Mouse (Mus musculus) CD8-positive naive resting alpha-beta T cell, adult 57 days (primary cell): Measurements from ENCODE around the gene Gm3250. TPM values are rescaled to one million over a fixed set of nuclear protein-coding genes. Genes with fewer than 3 reads are reported as not detected.

Source experiments
- total RNA-seq: library from RNA; stranded (reverse); gene quantifications from one replicate; pipeline ENCODE4 v1.2.4, GENCODE M21; 2023

Gene Gm3250
- total RNA-seq = not detected

GRCm38 (mm10) chr10:77782442-77782841, at the start of gene Gm3250:
TSS of gene Gm3250 (minus strand) at chr10:77782542.

DNA sequence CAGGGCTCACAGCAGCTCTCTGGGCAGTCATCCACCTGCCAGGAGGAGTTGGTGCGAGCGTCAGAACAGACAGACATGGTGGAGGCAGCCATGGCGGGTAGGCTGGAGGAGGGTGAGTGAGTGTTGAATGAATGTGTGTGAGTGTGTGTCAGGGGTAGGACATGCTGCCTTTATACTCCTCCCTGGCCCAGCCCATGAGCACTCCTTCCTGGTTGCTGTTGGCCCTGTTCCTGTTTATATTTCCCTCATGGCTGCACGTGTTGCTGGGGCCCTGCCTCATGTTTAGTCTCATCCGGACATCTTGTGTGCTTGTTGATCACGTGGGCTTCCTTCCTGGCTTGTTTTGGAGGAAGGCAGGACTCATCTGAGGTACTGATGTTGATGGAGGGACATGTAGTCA, 44.6 kb upstream of the Gm3250 start, which contains the start of gene Krtap10-4:
TSS of gene Krtap10-4 (minus strand) at position 145 of the 400 bp plus-strand sequence.

GRCm38 (mm10) chr10:77814382-77814781, 32.0 kb upstream of the Gm3250 start, which contains the start of gene Gm2696:
TSS of gene Gm2696 (plus strand) at chr10:77814682.

DNA sequence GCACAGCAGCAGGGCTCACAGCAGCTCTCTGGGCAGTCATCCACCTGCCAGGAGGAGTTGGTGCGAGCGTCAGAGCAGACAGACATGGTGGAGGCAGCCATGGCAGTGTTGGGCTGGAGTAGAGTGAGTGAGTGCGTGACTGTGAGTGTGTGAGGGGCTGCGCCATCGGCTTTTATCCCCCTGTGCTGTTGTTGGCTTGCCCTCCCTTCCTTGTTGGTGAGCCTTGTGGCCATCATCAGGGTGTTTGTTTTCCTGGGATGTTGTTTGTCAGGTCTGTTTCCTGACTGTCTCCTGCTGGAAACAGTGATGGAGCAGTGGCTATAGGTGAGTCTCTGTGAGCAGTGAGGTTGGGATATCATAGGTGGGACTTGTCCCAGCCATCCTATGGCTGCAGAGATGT, 29.4 kb upstream of the Gm3250 start, which contains the start of gene Gm9507:
TSS of gene Gm9507 (minus strand) at position 101 of the 400 bp plus-strand sequence.

GRCm38 (mm10) chr10:77798921-77799508, 16.7 kb upstream of the Gm3250 start, which contains the start of gene Gm19668:
TSS of gene Gm19668 (minus strand) at chr10:77799133.

GRCm38 (mm10) chr10:77794976-77795375, 12.6 kb upstream of the Gm3250 start, which contains the start of gene Gm9639:
TSS of gene Gm9639 (minus strand) at chr10:77795076.

GRCm38 (mm10) chr10:77787876-77788275, 5.5 kb upstream of the Gm3250 start, which contains the start of gene Gm7137:
TSS of gene Gm7137 (minus strand) at chr10:77788200.

DNA sequence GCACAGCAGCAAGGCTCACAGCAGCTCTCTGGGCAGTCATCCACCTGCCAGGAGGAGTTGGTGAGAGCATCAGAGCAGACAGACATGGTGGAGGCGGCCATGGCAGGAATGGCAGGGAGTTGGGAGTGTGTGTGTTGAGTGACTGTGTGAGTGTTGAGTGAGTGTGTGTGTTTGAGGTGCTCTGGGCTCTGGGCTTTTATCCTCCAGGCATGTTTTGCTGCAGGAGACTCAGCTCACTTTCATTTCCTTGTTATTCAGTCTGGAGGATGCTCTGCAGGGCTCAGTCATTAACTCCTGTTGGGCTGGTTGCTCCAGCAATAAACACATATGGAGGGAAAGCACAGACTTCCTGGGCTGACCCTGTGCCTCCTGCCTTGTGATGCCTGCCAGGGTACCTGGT, 5.5 kb downstream of the Gm3250 start, which contains the start of gene Gm7138:
TSS of gene Gm7138 (minus strand) at position 101 of the 400 bp plus-strand sequence.

DNA sequence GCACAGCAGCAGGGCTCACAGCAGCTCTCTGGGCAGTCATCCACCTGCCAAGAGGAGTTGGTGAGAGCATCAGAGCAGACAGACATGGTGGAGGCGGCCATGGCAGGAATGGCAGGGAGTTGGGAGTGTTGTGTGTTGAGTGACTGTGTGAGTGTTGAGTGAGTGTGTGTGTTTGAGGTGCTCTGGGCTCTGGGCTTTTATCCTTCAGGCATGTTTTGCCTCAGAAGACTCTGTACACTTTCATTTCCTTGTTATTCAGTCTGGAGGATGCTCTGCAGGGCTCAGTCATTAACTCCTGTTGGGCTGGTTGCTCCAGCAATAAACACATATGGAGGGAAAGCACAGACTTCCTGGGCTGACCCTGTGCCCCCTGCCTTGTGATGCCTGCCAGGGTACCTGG, 11.1 kb downstream of the Gm3250 start, which contains the start of gene Gm3238:
TSS of gene Gm3238 (minus strand) at position 101 of the 400 bp plus-strand sequence.

GRCm38 (mm10) chr10:77759582-77759981, 22.8 kb downstream of the Gm3250 start, which contains the start of gene Gm3233:
TSS of gene Gm3233 (minus strand) at chr10:77759682.

DNA sequence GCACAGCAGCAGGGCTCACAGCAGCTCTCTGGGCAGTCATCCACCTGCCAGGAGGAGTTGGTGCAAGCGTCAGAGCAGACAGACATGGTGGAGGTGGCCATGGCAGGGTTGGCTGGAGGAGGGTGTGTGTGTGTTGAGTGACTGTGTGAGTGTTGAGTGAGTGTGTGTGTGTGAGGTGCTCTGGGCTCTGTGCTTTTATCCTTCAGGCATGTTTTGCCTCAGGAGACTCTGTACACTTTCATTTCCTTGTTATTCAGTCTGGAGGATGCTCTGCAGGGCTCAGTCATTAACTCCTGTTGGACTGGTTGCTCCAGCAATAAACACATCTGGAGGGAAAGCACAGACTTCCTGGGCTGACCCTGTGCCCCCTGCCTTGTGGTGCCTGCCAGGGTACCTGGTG, 31.1 kb downstream of the Gm3250 start, which contains the start of gene Gm9736:
TSS of gene Gm9736 (minus strand) at position 101 of the 400 bp plus-strand sequence.

GRCm38 (mm10) chr10:77741924-77742688, 40.2 kb downstream of the Gm3250 start, which contains the start of gene Gm18596:
TSS of gene Gm18596 (minus strand) at chr10:77742638.

Other genes starting within 250 kb of the Gm3250 start
- gene Pttg1ip, start 200.8 kb downstream of the Gm3250 start, total RNA-seq = 89.3 TPM
- 49.8 TPM for gene Sumo3, start 176.4 kb downstream of the Gm3250 start, total RNA-seq
- 2.4 TPM for gene Gm49325, start 176.3 kb downstream of the Gm3250 start, total RNA-seq
- gene Ube2g2, start 160.3 kb downstream of the Gm3250 start, total RNA-seq = 41.4 TPM
- gene Tspear, start 96.0 kb downstream of the Gm3250 start, total RNA-seq = 1.2 TPM
- not detected for gene Gm19402, start 91.8 kb downstream of the Gm3250 start, total RNA-seq
- not detected for gene Gm9508, start 85.3 kb downstream of the Gm3250 start, total RNA-seq
- not detected for gene Gm10272, start 75.9 kb downstream of the Gm3250 start, total RNA-seq
- not detected for gene Gm10024, start 71.1 kb downstream of the Gm3250 start, total RNA-seq
- gene Gm10142, start 66.7 kb downstream of the Gm3250 start, total RNA-seq = not detected
- gene Krtap12-1, start 61.9 kb downstream of the Gm3250 start, total RNA-seq = not detected
- not detected for gene Gm10100, start 56.1 kb downstream of the Gm3250 start, total RNA-seq
- gene Gm18596, start 39.9 kb downstream of the Gm3250 start, total RNA-seq = not detected
- not detected for gene Gm9736, start 31.2 kb downstream of the Gm3250 start, total RNA-seq
- gene Gm3233, start 22.9 kb downstream of the Gm3250 start, total RNA-seq = not detected
- not detected for gene Gm3238, start 11.2 kb downstream of the Gm3250 start, total RNA-seq
- gene Gm7138, start 5.6 kb downstream of the Gm3250 start, total RNA-seq = not detected
- not detected for gene Gm7137, start 5.7 kb upstream of the Gm3250 start, total RNA-seq
- not detected for gene Gm9639, start 12.5 kb upstream of the Gm3250 start, total RNA-seq
- not detected for gene Gm19668, start 16.6 kb upstream of the Gm3250 start, total RNA-seq
- not detected for gene Gm9507, start 29.3 kb upstream of the Gm3250 start, total RNA-seq
- not detected for gene Gm2696, start 32.1 kb upstream of the Gm3250 start, total RNA-seq
- not detected for gene Krtap10-4, start 44.6 kb upstream of the Gm3250 start, total RNA-seq
- gene Krtap10-10, start 53.4 kb upstream of the Gm3250 start, total RNA-seq = not detected
- not detected for gene Gm36176, start 64.3 kb upstream of the Gm3250 start, total RNA-seq
- gene Gm10318, start 70.3 kb upstream of the Gm3250 start, total RNA-seq = not detected
- gene Gm3285, start 79.4 kb upstream of the Gm3250 start, total RNA-seq = not detected
- not detected for gene Lrrc3, start 120.0 kb upstream of the Gm3250 start, total RNA-seq
- 2.8 TPM for gene Trpm2, start 188.0 kb upstream of the Gm3250 start, total RNA-seq
- gene 1810043G02Rik, start 196.0 kb upstream of the Gm3250 start, total RNA-seq = 10.4 TPM
- 64.9 TPM for gene Pfkl, start 227.5 kb upstream of the Gm3250 start, total RNA-seq